Mouse (Mus musculus) embryonic facial prominence, embryonic 13.5 days (tissue): ENCODE results near the gene Paqr5. TPM values are rescaled to one million over a fixed set of nuclear protein-coding genes. Genes with fewer than 3 reads are reported as not detected.

Experiments
- ATAC-seq: fragments of 200-750 bp; cut with Nextera tagmentation; 2 replicates; pipeline ENCODE4 v1.8.0; 2017; ENCODE audit warnings: low read depth; ENCODE audit not compliant: insufficient number of reproducible peaks, insufficient read depth, low FRiP score, low TSS enrichment
- H3K27ac ChIP-seq: fragments of 300-500 bp; sonication (generic); 2 replicates; pipeline ENCODE4 v1.5.1; 2015; ENCODE audit warnings: moderate library complexity, mild to moderate bottlenecking, inconsistent platforms
- H3K27me3 ChIP-seq: fragments of 300-500 bp; sonication (generic); 2 replicates; pipeline ENCODE4 v1.6.1; 2015; ENCODE audit warnings: mild to moderate bottlenecking, inconsistent platforms
- H3K36me3 ChIP-seq: fragments of 300-500 bp; sonication (generic); 2 replicates; pipeline ENCODE4 v1.6.1; 2015; ENCODE audit warnings: mild to moderate bottlenecking, inconsistent platforms
- H3K4me1 ChIP-seq: fragments of 300-500 bp; sonication (generic); 2 replicates; pipeline ENCODE4 v1.6.1; 2015; ENCODE audit warnings: inconsistent platforms
- H3K4me2 ChIP-seq: fragments of 300-500 bp; sonication (generic); 2 replicates; pipeline ENCODE4 v1.6.1; 2015; ENCODE audit warnings: moderate library complexity, mild to moderate bottlenecking, inconsistent platforms
- H3K4me3 ChIP-seq: fragments of 300-500 bp; sonication (generic); 2 replicates; pipeline ENCODE4 v1.5.1; 2015; ENCODE audit warnings: mild to moderate bottlenecking, inconsistent platforms
- H3K9ac ChIP-seq: fragments of 300-500 bp; sonication (generic); 2 replicates; pipeline ENCODE4 v1.6.1; 2015; ENCODE audit warnings: mild to moderate bottlenecking, inconsistent platforms
- H3K9me3 ChIP-seq: fragments of 300-500 bp; sonication (generic); 2 replicates; pipeline ENCODE4 v1.6.1; 2016; ENCODE audit warnings: inconsistent platforms
- WGBS: fragments of 180-500 bp; shearing (Covaris S2); methylation state at CpG from one replicate; pipeline ENCODE4 v1.1.7; 2015; ENCODE audit warnings: mixed read lengths; 5-methylcytosine and 5-hydroxymethylcytosine counted together
- polyA plus RNA-seq: library from polyadenylated mRNA; unstranded; fragments of >200 nt; fragmentation: Nextera tagmentation; extraction: Ambion mirVana; gene quantifications from 2 replicates; pipeline ENCODE4 v1.2.1, GENCODE M21; 2015

Gene Paqr5
- polyA plus RNA-seq, 1 experiment from 2014 or later, result 4.3 TPM

GRCm38 (mm10) chr9:61977258-61977945, 49.3 kb downstream of the Paqr5 start:
- WGBS, result 88% methylated on average over 13 of the region's 13 CpGs
- Histone ChIP-seq H3K9ac (no peak overlapping the region), H3K36me3 (no peaks in the 10 kb centered on the region), H3K4me2 (no peak overlapping the region), H3K4me1 (peaks cover 11% of the 10 kb centered on the region), H3K9me3 (no peaks in the 10 kb centered on the region), H3K4me3 (no peak overlapping the region), H3K27me3 (no peaks in the 10 kb centered on the region), H3K27ac (no peak overlapping the region)
- no peak for ATAC-seq

GRCm38 (mm10) chr9:61972031-61972430, 54.6 kb downstream of the Paqr5 start:
- no peak overlapping the region for H3K27ac ChIP-seq
- H3K9me3 ChIP-seq, result no peaks in the 10 kb centered on the region
- no peak overlapping the region for H3K9ac ChIP-seq
- WGBS, result 47% methylated on average over 9 of the region's 9 CpGs
- no peaks in the 10 kb centered on the region; the same call in 1 of the 2 replicates for H3K4me1 ChIP-seq
- no peak for ATAC-seq
- H3K36me3 ChIP-seq, result no peaks in the 10 kb centered on the region
- no peaks in the 10 kb centered on the region for H3K27me3 ChIP-seq
- H3K4me3 ChIP-seq, result no peak overlapping the region
- H3K4me2 ChIP-seq, result no peak overlapping the region

GRCm38 (mm10) chr9:61971045-61971444, 55.6 kb downstream of the Paqr5 start:
- Histone ChIP-seq H3K4me1 (peaks cover under 1% of the 10 kb centered on the region; the same call in 1 of the 2 replicates), H3K9me3 (no peaks in the 10 kb centered on the region), H3K4me2 (no peak overlapping the region), H3K4me3 (no peak overlapping the region), H3K36me3 (no peaks in the 10 kb centered on the region), H3K27me3 (no peaks in the 10 kb centered on the region), H3K9ac (no peak overlapping the region), H3K27ac (no peak overlapping the region)
- ATAC-seq, result no peak
- 65% methylated on average over 3 of the region's 3 CpGs for WGBS

GRCm38 (mm10) chr9:61967357-61967756, 59.3 kb downstream of the Paqr5 start:
- Histone ChIP-seq H3K9ac (no peak overlapping the region), H3K4me2 (no peak overlapping the region), H3K9me3 (no peaks in the 10 kb centered on the region), H3K4me1 (peaks cover 18% of the 10 kb centered on the region), H3K4me3 (no peak overlapping the region), H3K27me3 (no peaks in the 10 kb centered on the region), H3K36me3 (no peaks in the 10 kb centered on the region), H3K27ac (no peak overlapping the region)
- WGBS, result 68% methylated on average over 10 of the region's 10 CpGs
- ATAC-seq, result no peak

GRCm38 (mm10) chr9:61965987-61966386, 60.7 kb downstream of the Paqr5 start:
- ATAC-seq, result no peak
- Histone ChIP-seq H3K27me3 (no peaks in the 10 kb centered on the region), H3K9me3 (no peaks in the 10 kb centered on the region), H3K27ac (no peak overlapping the region), H3K4me3 (no peak overlapping the region), H3K4me1 (peaks cover 18% of the 10 kb centered on the region), H3K36me3 (no peaks in the 10 kb centered on the region), H3K9ac (no peak overlapping the region), H3K4me2 (no peak overlapping the region)
- WGBS, result 92% methylated on average over 7 of the region's 7 CpGs

GRCm38 (mm10) chr9:61965411-61965930, 61.2 kb downstream of the Paqr5 start:
- Histone ChIP-seq H3K4me1 (peaks cover 18% of the 10 kb centered on the region), H3K27ac (peak overlapping the region; percentile 75), H3K9ac (peak overlapping the region; percentile 44; the same call in 1 of the 2 replicates), H3K4me3 (no peak overlapping the region), H3K36me3 (no peaks in the 10 kb centered on the region), H3K27me3 (no peaks in the 10 kb centered on the region), H3K4me2 (peak overlapping the region; percentile 18; the same call in 1 of the 2 replicates), H3K9me3 (no peaks in the 10 kb centered on the region)
- no peak for ATAC-seq
- WGBS, result 15% methylated on average over 4 of the region's 4 CpGs

GRCm38 (mm10) chr9:61963356-61963755, 63.3 kb downstream of the Paqr5 start:
- Histone ChIP-seq H3K4me3 (no peak overlapping the region), H3K36me3 (no peaks in the 10 kb centered on the region), H3K9me3 (no peaks in the 10 kb centered on the region), H3K27ac (no peak overlapping the region), H3K9ac (no peak overlapping the region), H3K4me1 (peaks cover 18% of the 10 kb centered on the region), H3K27me3 (no peaks in the 10 kb centered on the region), H3K4me2 (no peak overlapping the region)
- no peak for ATAC-seq
- 69% methylated on average over 6 of the region's 6 CpGs for WGBS

- no peak overlapping the region for H3K4me3 ChIP-seq
- H3K36me3 ChIP-seq, result no peaks in the 10 kb centered on the region
- H3K9me3 ChIP-seq, result no peaks in the 10 kb centered on the region
- H3K9ac ChIP-seq, result no peak overlapping the region
- H3K4me1 ChIP-seq, result peaks cover 18% of the 10 kb centered on the region
- no peaks in the 10 kb centered on the region for H3K27me3 ChIP-seq
- no peak for ATAC-seq
- H3K27ac ChIP-seq, result no peak overlapping the region
- H3K4me2 ChIP-seq, result no peak overlapping the region
- 83% methylated on average over 4 of the region's 4 CpGs for WGBS
Measured at GRCm38 (mm10) chr9:61961181-61961580, 65.5 kb downstream of the Paqr5 start.

- Histone ChIP-seq H3K36me3 (no peaks in the 10 kb centered on the region), H3K4me1 (peaks cover 14% of the 10 kb centered on the region), H3K27me3 (no peaks in the 10 kb centered on the region), H3K4me3 (no peak overlapping the region), H3K27ac (no peak overlapping the region), H3K9me3 (no peaks in the 10 kb centered on the region), H3K4me2 (no peak overlapping the region), H3K9ac (no peak overlapping the region)
- ATAC-seq, result no peak
- 53% methylated on average over 5 of the region's 5 CpGs for WGBS
Measured at GRCm38 (mm10) chr9:61960753-61961152, 65.9 kb downstream of the Paqr5 start.

GRCm38 (mm10) chr9:61959921-61960569, 66.6 kb downstream of the Paqr5 start:
- Histone ChIP-seq H3K9ac (no peak overlapping the region), H3K4me3 (no peak overlapping the region), H3K4me1 (peaks cover 9% of the 10 kb centered on the region), H3K27ac (no peak overlapping the region), H3K4me2 (no peak overlapping the region), H3K36me3 (no peaks in the 10 kb centered on the region), H3K9me3 (no peaks in the 10 kb centered on the region), H3K27me3 (no peaks in the 10 kb centered on the region)
- no peak for ATAC-seq
- 93% methylated on average over 1 of the region's 1 CpGs for WGBS

GRCm38 (mm10) chr9:61954707-61955106, 71.9 kb downstream of the Paqr5 start:
- no peaks in the 10 kb centered on the region for H3K27me3 ChIP-seq
- no peak overlapping the region for H3K4me2 ChIP-seq
- no peak overlapping the region for H3K9ac ChIP-seq
- H3K4me1 ChIP-seq, result no peaks in the 10 kb centered on the region
- no peaks in the 10 kb centered on the region for H3K36me3 ChIP-seq
- H3K9me3 ChIP-seq, result no peaks in the 10 kb centered on the region
- H3K27ac ChIP-seq, result no peak overlapping the region
- ATAC-seq, result no peak
- no peak overlapping the region for H3K4me3 ChIP-seq

- no peaks in the 10 kb centered on the region for H3K36me3 ChIP-seq
- 0 out of 2 replicates have a peak overlapping the region, but pooled peaks have one; percentile 7 for H3K9ac ChIP-seq
- H3K4me2 ChIP-seq, result no peak overlapping the region
- no peak overlapping the region for H3K4me3 ChIP-seq
- 31% methylated on average over 7 of the region's 7 CpGs for WGBS
- no peak overlapping the region for H3K27ac ChIP-seq
- ATAC-seq, result no peak
- no peaks in the 10 kb centered on the region for H3K9me3 ChIP-seq
- peaks cover 8% of the 10 kb centered on the region for H3K4me1 ChIP-seq
- H3K27me3 ChIP-seq, result no peaks in the 10 kb centered on the region
Measured at GRCm38 (mm10) chr9:61952241-61952640, 74.4 kb downstream of the Paqr5 start.
